Mouse (Mus musculus): ENCODE results near the gene Mars.
A peak's percentile ranks its signal among the peaks of the same experiment; 100 is the strongest.

The Mars gene

GRCm38 (mm10) chr10:127284724-127285500 lies 26.7 kb downstream of the Mars start:
- no peak for DNase-seq

GRCm38 (mm10) chr10:127284105-127284622 lies 27.4 kb downstream of the Mars start:
- no peak for DNase-seq

GRCm38 (mm10) chr10:127282620-127283215 lies 28.9 kb downstream of the Mars start:
- no peak for DNase-seq

GRCm38 (mm10) chr10:127281316-127281715 lies 30.3 kb downstream of the Mars start:
- no peak for DNase-seq

GRCm38 (mm10) chr10:127279730-127280129 lies 31.9 kb downstream of the Mars start:
- no peak for DNase-seq

- DNase-seq, result no peak
These were observed 37.1 kb downstream of the Mars start for GRCm38 (mm10) chr10:127274261-127275022.

GRCm38 (mm10) chr10:127272371-127272770 lies 39.2 kb downstream of the Mars start:
- DNase-seq, result no peak

GRCm38 (mm10) chr10:127269884-127270283 lies 41.7 kb downstream of the Mars start:
- DNase-seq, result no peak

GRCm38 (mm10) chr10:127269036-127269435 lies 42.5 kb downstream of the Mars start:
- DNase-seq, result no peak

GRCm38 (mm10) chr10:127268401-127268800 lies 43.2 kb downstream of the Mars start:
- no peak for DNase-seq

GRCm38 (mm10) chr10:127267318-127267717 lies 44.3 kb downstream of the Mars start:
- no peak for DNase-seq

- DNase-seq, result peak; percentile 97 to 98
These were observed 45.2 kb downstream of the Mars start, which contains the start of gene Dctn2 for GRCm38 (mm10) chr10:127266112-127267091. Dctn2 (plus strand) TSS chr10:127266368.

- DNase-seq, result peak in 1 of 2 experiments; percentile 34
These were observed 45.9 kb downstream of the Mars start for GRCm38 (mm10) chr10:127265727-127266111.

GRCm38 (mm10) chr10:127264971-127265370 lies 46.6 kb downstream of the Mars start:
- no peak for DNase-seq

GRCm38 (mm10) chr10:127264336-127264735 lies 47.2 kb downstream of the Mars start:
- DNase-seq, result no peak

GRCm38 (mm10) chr10:127263631-127264030 lies 48.0 kb downstream of the Mars start:
- no peak for DNase-seq

- DNase-seq, result no peak
These were observed 48.8 kb downstream of the Mars start, which contains the start of gene Kif5a for GRCm38 (mm10) chr10:127262548-127263398. Kif5a (minus strand) TSS chr10:127263348.

- no peak for DNase-seq
These were observed 49.7 kb downstream of the Mars start for GRCm38 (mm10) chr10:127261706-127262547.

GRCm38 (mm10) chr10:127258489-127258888 lies 53.1 kb downstream of the Mars start:
- DNase-seq, result no peak

- DNase-seq, result no peak
These were observed 53.8 kb downstream of the Mars start for GRCm38 (mm10) chr10:127257790-127258189.

All from lung, adult 18-20 months (tissue).